Mouse (Mus musculus): ENCODE data around the gene Nbea. TPM values are rescaled to one million over a fixed set of nuclear protein-coding genes. Genes with fewer than 3 reads are reported as not detected.

Nbea gene
- polyA plus RNA-seq, 1 experiment = 3.6 TPM

GRCm38 (mm10) chr3:55785981-55786725 lies 397.3 kb downstream of the Nbea start:
- Histone ChIP-seq H3K4me2 (ENCODE audit: low read depth) (no peak overlapping the region), H3K79me2 (ENCODE audit: control insufficient read depth, insufficient read depth) (no peaks in the 10 kb centered on the region), H3K4me3 (no peak overlapping the region), H3K36me3 (ENCODE audit: control insufficient read depth, insufficient read depth) (no peaks in the 10 kb centered on the region), H3ac (ENCODE audit: control insufficient read depth, insufficient read length) (no peak overlapping the region), H3K27me3 (ENCODE audit: control insufficient read depth, insufficient read depth, insufficient read length) (no peaks in the 10 kb centered on the region)
- TF ChIP-seq POLR2A (IDR thresholded peaks at IDR 0.05; ENCODE audit: insufficient read length, low read depth) = no peak
- no peak for TF ChIP-seq SRF (IDR thresholded peaks at IDR 0.05; ENCODE audit: control insufficient read depth, insufficient read length, low read depth)
- TF ChIP-seq REST (IDR thresholded peaks at IDR 0.05; ENCODE audit: insufficient read depth, insufficient read length) = no peak
- TF ChIP-seq TCF12 (IDR thresholded peaks at IDR 0.05; ENCODE audit: insufficient read depth, poor library complexity, severe bottlenecking) = no peak
- no peak for TF ChIP-seq CEBPB (IDR thresholded peaks at IDR 0.05; ENCODE audit: insufficient read depth, poor library complexity, severe bottlenecking)
- no peak for TF ChIP-seq MYOD1 (IDR thresholded peaks at IDR 0.05; ENCODE audit: control insufficient read depth in 1 of 3, insufficient read length in 2 of 3, low read depth in 2 of 3)
- no peak for TF ChIP-seq TCF3 (IDR thresholded peaks at IDR 0.05; ENCODE audit: insufficient read length, low read depth)
- TF ChIP-seq POLR2AphosphoS2 (IDR thresholded peaks at IDR 0.05; ENCODE audit: insufficient read length, low read depth) = no peak
- TF ChIP-seq MYOG (IDR thresholded peaks at IDR 0.05; ENCODE audit: control insufficient read depth in 1 of 3, insufficient read depth in 1 of 3, insufficient read length in 2 of 3, low read depth in 2 of 3) = no peak
- no peak for TF ChIP-seq MAX (IDR thresholded peaks at IDR 0.05; ENCODE audit: low read depth)
- no peak for TF ChIP-seq USF1 (IDR thresholded peaks at IDR 0.05; ENCODE audit: low read depth)
- TF ChIP-seq E2F4 (IDR thresholded peaks at IDR 0.05; ENCODE audit: insufficient read depth) = no peak

GRCm38 (mm10) chr3:55785266-55785980 lies 398.1 kb downstream of the Nbea start:
- Histone ChIP-seq H3K27me3 (ENCODE audit: control insufficient read depth, insufficient read depth, insufficient read length) (no peaks in the 10 kb centered on the region), H3K4me3 (no peak overlapping the region), H3ac (ENCODE audit: control insufficient read depth, insufficient read length) (no peak overlapping the region), H3K36me3 (ENCODE audit: control insufficient read depth, insufficient read depth) (no peaks in the 10 kb centered on the region), H3K79me2 (ENCODE audit: control insufficient read depth, insufficient read depth) (no peaks in the 10 kb centered on the region), H3K4me2 (ENCODE audit: low read depth) (no peak overlapping the region)
- no peak for TF ChIP-seq TCF12 (IDR thresholded peaks at IDR 0.05; ENCODE audit: insufficient read depth, poor library complexity, severe bottlenecking)
- TF ChIP-seq USF1 (IDR thresholded peaks at IDR 0.05; ENCODE audit: low read depth) = no peak
- TF ChIP-seq REST (IDR thresholded peaks at IDR 0.05; ENCODE audit: insufficient read depth, insufficient read length) = no peak
- no peak for TF ChIP-seq CEBPB (IDR thresholded peaks at IDR 0.05; ENCODE audit: insufficient read depth, poor library complexity, severe bottlenecking)
- no peak for TF ChIP-seq TCF3 (IDR thresholded peaks at IDR 0.05; ENCODE audit: insufficient read length, low read depth)
- TF ChIP-seq SRF (IDR thresholded peaks at IDR 0.05; ENCODE audit: control insufficient read depth, insufficient read length, low read depth) = no peak
- TF ChIP-seq MAX (IDR thresholded peaks at IDR 0.05; ENCODE audit: low read depth) = no peak
- TF ChIP-seq E2F4 (IDR thresholded peaks at IDR 0.05; ENCODE audit: insufficient read depth) = no peak
- no peak for TF ChIP-seq POLR2AphosphoS2 (IDR thresholded peaks at IDR 0.05; ENCODE audit: insufficient read length, low read depth)
- no peak for TF ChIP-seq MYOD1 (IDR thresholded peaks at IDR 0.05; ENCODE audit: control insufficient read depth in 1 of 3, insufficient read length in 2 of 3, low read depth in 2 of 3)
- no peak for TF ChIP-seq MYOG (IDR thresholded peaks at IDR 0.05; ENCODE audit: control insufficient read depth in 1 of 3, insufficient read depth in 1 of 3, insufficient read length in 2 of 3, low read depth in 2 of 3)
- no peak for TF ChIP-seq POLR2A (IDR thresholded peaks at IDR 0.05; ENCODE audit: insufficient read length, low read depth)

- TF ChIP-seq MYOD1 (IDR thresholded peaks at IDR 0.05; ENCODE audit: control insufficient read depth in 1 of 3, insufficient read length in 2 of 3, low read depth in 2 of 3) (no peak), E2F4 (IDR thresholded peaks at IDR 0.05; ENCODE audit: insufficient read depth) (no peak), SRF (IDR thresholded peaks at IDR 0.05; ENCODE audit: control insufficient read depth, insufficient read length, low read depth) (no peak), CEBPB (IDR thresholded peaks at IDR 0.05; ENCODE audit: insufficient read depth, poor library complexity, severe bottlenecking) (no peak), TCF12 (IDR thresholded peaks at IDR 0.05; ENCODE audit: insufficient read depth, poor library complexity, severe bottlenecking) (no peak), POLR2A (IDR thresholded peaks at IDR 0.05; ENCODE audit: insufficient read length, low read depth) (no peak), MAX (IDR thresholded peaks at IDR 0.05; ENCODE audit: low read depth) (no peak), MYOG (IDR thresholded peaks at IDR 0.05; ENCODE audit: control insufficient read depth in 1 of 3, insufficient read depth in 1 of 3, insufficient read length in 2 of 3, low read depth in 2 of 3) (no peak), USF1 (IDR thresholded peaks at IDR 0.05; ENCODE audit: low read depth) (no peak), TCF3 (IDR thresholded peaks at IDR 0.05; ENCODE audit: insufficient read length, low read depth) (no peak)
- H3K36me3 ChIP-seq (ENCODE audit: control insufficient read depth, insufficient read depth) = no peaks in the 10 kb centered on the region
- H3K4me3 ChIP-seq = no peak overlapping the region
- H3K27me3 ChIP-seq (ENCODE audit: control insufficient read depth, insufficient read depth, insufficient read length) = no peaks in the 10 kb centered on the region
- H3K79me2 ChIP-seq (ENCODE audit: control insufficient read depth, insufficient read depth) = no peaks in the 10 kb centered on the region
- no peak overlapping the region for H3ac ChIP-seq (ENCODE audit: control insufficient read depth, insufficient read length)
- H3K4me2 ChIP-seq (ENCODE audit: low read depth) = no peak overlapping the region
Measured at GRCm38 (mm10) chr3:55784101-55784500, 399.4 kb downstream of the Nbea start.

GRCm38 (mm10) chr3:55783171-55784081 lies 400.1 kb downstream of the Nbea start:
- H3ac ChIP-seq (ENCODE audit: control insufficient read depth, insufficient read length) = no peak overlapping the region
- H3K79me2 ChIP-seq (ENCODE audit: control insufficient read depth, insufficient read depth) = no peaks in the 10 kb centered on the region
- no peaks in the 10 kb centered on the region for H3K27me3 ChIP-seq (ENCODE audit: control insufficient read depth, insufficient read depth, insufficient read length)
- TF ChIP-seq USF1 (IDR thresholded peaks at IDR 0.05; ENCODE audit: low read depth) = no peak
- TF ChIP-seq POLR2AphosphoS2 (IDR thresholded peaks at IDR 0.05; ENCODE audit: insufficient read length, low read depth) = no peak
- TF ChIP-seq POLR2A (IDR thresholded peaks at IDR 0.05; ENCODE audit: insufficient read length, low read depth) = no peak
- no peak for TF ChIP-seq MYOG (IDR thresholded peaks at IDR 0.05; ENCODE audit: control insufficient read depth in 1 of 3, insufficient read depth in 1 of 3, insufficient read length in 2 of 3, low read depth in 2 of 3)
- no peak for TF ChIP-seq TCF3 (IDR thresholded peaks at IDR 0.05; ENCODE audit: insufficient read length, low read depth)
- no peak for TF ChIP-seq MYOD1 (IDR thresholded peaks at IDR 0.05; ENCODE audit: control insufficient read depth in 1 of 3, insufficient read length in 2 of 3, low read depth in 2 of 3)
- no peak overlapping the region for H3K4me2 ChIP-seq (ENCODE audit: low read depth)
- no peaks in the 10 kb centered on the region for H3K36me3 ChIP-seq (ENCODE audit: control insufficient read depth, insufficient read depth)
- no peak overlapping the region for H3K4me3 ChIP-seq

All from myocyte (in vitro differentiated cells).